In the genomic region with DNA sequence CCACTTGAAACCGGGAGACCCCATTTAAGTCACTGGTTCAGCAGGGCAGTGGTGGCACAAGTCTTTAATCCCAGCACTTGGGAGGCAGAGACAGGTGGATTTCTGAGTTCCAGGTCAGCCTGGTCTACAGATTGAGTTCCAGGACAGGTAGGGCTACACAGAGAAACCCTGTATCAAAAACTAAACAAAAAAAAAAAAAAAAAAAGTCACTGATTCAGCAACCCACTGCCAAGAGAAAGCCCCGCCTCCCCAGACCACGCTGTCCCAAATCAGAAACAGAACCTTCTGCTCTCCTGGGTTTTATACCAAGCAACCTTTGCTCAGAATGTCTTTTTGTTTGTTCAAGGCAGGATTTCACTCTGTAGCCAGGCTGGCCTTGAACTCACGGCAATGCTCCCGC, we compare ENCODE assay signal across 2 mouse cellular contexts. TPM values are rescaled to one million over a fixed set of nuclear protein-coding genes. Genes with fewer than 3 reads are reported as not detected.
"Had no signal": no experiment of that assay in that cellular context is flagged by ENCODE, and none has a peak within 500 bp of the region (broad histone marks: within the 10 kb centered on the region; RNA-seq: fewer than 3 reads in every experiment).

No protein-coding gene starts in this region.

RNA-seq across cellular contexts. Expression of a gene that starts 16.3 kb away (rescaled TPM):
- polyA plus RNA-seq: inflammation-experienced regulatory T-cells, adult 6 months had no signal

RNA-seq across cellular contexts. Expression of a gene that starts 33.0 kb away (rescaled TPM):
- total RNA-seq: hematopoietic stem cell, adult 5-6 weeks had no signal
- polyA plus RNA-seq: inflammation-experienced regulatory T-cells, adult 6 months had no signal

RNA-seq across cellular contexts. Expression of a gene that starts 44.6 kb away (rescaled TPM):
- polyA plus RNA-seq: inflammation-experienced regulatory T-cells, adult 6 months had no signal
